Mouse (Mus musculus): ENCODE measurements around the gene Lsm10. TPM values are rescaled to one million over a fixed set of nuclear protein-coding genes. Genes with fewer than 3 reads are reported as not detected.
"Not testable (repeated sequence)": the region's sequence is repeated elsewhere in the genome, so short reads cannot be mapped to it uniquely, and the experiment has no call there.

Lsm10 gene
- total RNA-seq, 2 experiments from 2014 or later = 18.2 to 23.2 TPM

DNA sequence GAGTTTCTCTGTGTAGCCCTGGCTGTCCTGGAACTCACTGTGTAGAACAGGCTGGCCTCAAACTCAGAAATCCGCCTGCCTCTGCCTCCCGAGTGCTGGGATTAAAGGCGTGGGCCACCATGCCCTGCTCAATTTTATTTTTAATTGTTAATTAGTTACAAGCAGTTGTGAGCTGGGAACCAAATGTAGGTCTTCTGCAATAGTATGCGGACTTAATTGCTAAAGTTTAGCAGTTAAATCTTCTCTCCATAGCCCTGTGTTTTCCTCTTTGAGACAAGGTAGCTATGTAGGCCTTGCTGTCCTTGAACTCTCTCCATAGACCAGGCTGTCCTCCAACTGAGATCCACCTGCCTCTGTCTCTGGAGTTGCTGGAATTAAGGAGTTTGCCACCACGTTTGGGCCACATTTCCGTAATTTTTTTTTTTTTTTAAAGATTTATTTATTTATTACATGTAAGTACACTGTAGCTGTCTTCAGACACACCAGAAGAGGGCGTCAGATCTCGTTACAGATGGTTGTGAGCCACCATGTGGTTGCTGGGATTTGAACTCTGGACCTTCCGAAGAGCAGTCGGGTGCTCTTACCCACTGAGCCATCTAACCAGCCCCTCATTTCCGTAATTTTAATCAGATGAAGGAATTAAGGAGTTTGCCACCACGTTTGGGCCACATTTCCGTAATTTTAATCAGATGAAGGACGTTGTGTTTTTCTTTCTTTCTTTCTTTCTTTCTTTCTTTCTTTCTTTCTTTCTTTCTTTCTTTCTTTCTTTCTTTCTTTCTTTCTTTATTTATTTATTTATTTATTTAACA is 597 bp upstream of the Lsm10 start:
- not testable (repeated sequence) for DNase-seq

DNA sequence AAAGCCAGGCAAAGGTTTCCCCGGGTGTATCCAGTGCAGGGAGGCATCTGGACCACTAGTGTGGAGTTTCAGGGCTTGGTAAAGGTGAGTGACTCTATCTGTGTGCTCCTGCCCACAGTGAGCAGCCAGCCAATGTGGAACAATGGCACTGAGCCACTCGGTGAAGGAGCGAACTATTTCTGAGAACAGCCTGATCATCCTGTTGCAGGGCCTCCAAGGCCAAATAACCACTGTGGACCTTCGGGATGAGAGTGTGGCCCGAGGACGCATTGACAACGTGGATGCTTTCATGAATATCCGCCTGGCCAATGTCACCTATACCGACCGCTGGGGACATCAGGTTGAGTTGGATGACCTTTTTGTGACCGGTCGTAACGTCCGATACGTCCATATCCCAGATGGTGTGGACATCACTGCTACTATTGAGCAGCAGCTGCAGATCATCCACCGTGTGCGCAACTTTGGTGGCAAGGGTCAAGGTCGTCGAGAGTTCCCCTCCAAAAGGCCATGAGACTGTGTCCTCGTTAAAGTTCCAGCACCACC is 1.4 kb downstream of the Lsm10 start:
- no peak for DNase-seq

GRCm38 (mm10) chr4:126099365-126099764 is 2.9 kb downstream of the Lsm10 start:
- no peak for DNase-seq

GRCm38 (mm10) chr4:126100764-126101163 is 4.3 kb downstream of the Lsm10 start:
- DNase-seq = no peak

GRCm38 (mm10) chr4:126102061-126102841 is 5.8 kb downstream of the Lsm10 start:
- DNase-seq = no peak

- DNase-seq = peak; percentile 95
Measured at GRCm38 (mm10) chr4:126103057-126103581, 6.7 kb downstream of the Lsm10 start.

- peak; percentile 99 for DNase-seq
Measured at GRCm38 (mm10) chr4:126103590-126104068, 7.2 kb downstream of the Lsm10 start, which contains the start of gene Stk40. TSS of gene Stk40 (plus strand) at chr4:126103957.

- peak; percentile 63 for DNase-seq
Measured at GRCm38 (mm10) chr4:126104261-126105075, 8.0 kb downstream of the Lsm10 start.

GRCm38 (mm10) chr4:126105131-126105783 is 8.8 kb downstream of the Lsm10 start:
- DNase-seq = no peak

DNA sequence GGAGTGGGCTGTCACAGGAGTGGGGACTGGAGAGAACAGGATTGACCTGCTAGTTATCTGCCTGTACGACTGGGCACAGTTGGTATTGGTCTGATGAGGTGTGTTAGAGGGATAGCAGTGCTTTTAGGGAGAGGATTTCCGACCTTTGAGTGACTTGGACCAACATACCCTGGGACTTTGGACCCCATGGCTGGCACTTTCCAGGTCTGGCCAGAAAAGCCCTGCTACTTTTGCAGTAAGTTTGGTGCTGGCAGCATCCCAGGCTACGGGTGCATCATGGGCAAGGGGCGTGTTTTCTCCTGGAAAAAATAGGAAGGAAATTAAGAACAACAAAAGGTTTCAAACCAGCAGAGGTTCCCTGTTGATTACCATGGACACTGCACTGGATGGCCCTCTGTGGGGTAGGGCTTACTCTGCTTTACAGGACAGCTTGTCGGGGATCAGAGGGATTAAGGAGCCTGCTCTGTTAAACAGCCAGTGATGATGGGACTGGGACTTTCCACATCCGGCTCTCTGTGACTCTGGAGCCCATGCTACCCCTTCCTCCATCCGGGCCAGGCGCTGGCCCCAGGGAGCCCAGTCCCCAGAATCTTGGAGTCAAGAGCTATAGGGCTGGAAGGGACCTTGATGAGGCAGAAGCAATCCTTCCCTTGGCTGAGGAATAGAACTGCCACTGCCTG is 11.8 kb downstream of the Lsm10 start:
- DNase-seq = peak; percentile 78

- DNase-seq = peak; percentile 61
Measured at GRCm38 (mm10) chr4:126109613-126110373, 13.4 kb downstream of the Lsm10 start.

GRCm38 (mm10) chr4:126110374-126111152 is 14.1 kb downstream of the Lsm10 start:
- DNase-seq = peak; percentile 85

DNA sequence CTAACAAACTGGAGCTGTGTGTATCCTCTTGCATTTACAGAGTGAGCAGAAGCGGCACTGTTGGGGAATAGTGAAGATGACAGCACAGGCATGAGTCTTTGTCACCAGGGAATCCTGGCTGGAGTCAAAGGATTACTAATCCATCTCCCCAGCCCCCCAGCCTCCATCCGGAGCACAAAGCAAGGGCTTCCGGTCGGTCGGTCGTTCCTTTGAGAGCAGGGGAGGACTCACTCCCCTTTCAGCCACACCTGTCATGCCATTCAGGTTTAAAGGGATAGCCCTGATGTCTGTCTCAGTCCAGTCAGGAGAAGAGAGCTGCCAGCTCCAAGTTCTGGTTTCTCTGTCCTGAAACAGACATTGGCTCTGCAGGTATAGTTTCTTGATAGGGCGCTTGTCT is 14.7 kb downstream of the Lsm10 start:
- DNase-seq = peak; percentile 50

- DNase-seq = no peak
Measured at GRCm38 (mm10) chr4:126113243-126113642, 16.8 kb downstream of the Lsm10 start.

DNA sequence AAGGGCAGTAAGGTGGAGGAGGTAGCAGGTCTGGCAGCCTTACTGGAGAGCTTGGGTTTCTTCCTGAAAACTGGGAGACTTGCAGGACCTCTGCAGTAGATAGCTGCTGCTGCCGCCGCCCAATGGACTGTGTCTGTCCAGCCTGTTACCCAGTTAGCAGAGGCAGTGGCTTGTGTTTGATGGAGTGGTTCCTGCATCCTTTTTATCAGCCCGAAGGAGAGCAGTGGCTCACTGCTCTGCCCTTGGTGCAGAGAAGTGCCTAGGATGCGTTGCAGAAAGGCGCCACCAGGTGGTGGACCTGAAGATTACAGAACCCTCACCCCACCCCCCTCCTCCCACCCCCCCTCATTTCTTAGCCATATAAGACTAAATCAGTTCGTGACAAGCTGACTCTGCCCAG is 17.5 kb downstream of the Lsm10 start:
- peak; percentile 82 for DNase-seq

DNA sequence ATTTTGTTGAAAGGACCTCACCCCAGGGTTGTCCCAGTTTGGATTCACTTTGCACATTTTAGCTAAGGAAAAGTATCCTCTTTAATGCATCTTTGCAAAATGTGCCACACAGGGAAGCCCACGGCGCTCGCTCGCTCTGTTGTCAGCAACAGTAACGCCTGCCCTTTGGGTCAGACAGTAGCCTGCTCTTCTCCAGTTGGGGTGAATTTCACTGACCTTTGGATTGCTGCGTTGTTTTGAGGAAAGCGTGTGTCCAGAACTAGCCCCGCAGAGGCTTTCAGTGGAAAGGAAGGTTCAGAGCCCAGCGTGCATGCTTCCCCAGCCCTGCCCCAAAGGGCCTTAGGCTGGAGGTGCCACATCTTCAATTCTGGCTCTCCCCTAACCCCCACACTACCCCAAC is 19.0 kb downstream of the Lsm10 start:
- no peak for DNase-seq

GRCm38 (mm10) chr4:126115871-126116521 is 19.6 kb downstream of the Lsm10 start:
- no peak for DNase-seq

GRCm38 (mm10) chr4:126117116-126117515 is 20.7 kb downstream of the Lsm10 start:
- DNase-seq = peak; percentile 34
